Mouse (Mus musculus) granulocyte monocyte progenitor cell, adult 5-6 weeks (primary cell): ENCODE measurements around the gene Yipf4. TPM values are rescaled to one million over a fixed set of nuclear protein-coding genes. Genes with fewer than 3 reads are reported as not detected.
A peak's percentile ranks its signal among the peaks of the same experiment; 100 is the strongest.

ENCODE experiments used
- ATAC-seq: replicated peaks from 2 replicates; pipeline ENCODE4 v1.8.0; 2016; ENCODE audit warnings: mild to moderate bottlenecking, moderate TSS enrichment, inconsistent platforms; ENCODE audit not compliant: poor library complexity, severe bottlenecking
- total RNA-seq, 2 experiments: library from RNA; stranded (forward) in 1 of 2; stranded (reverse) in 1 of 2; fragments of 200-712, 200-1000 nt in 1 of 2; fragments of >200 nt in 1 of 2; fragmentation: Nextera tagmentation in 1 of 2; gene quantifications; 2 replicates each; pipeline ENCODE4 v1.2.3; 2014 to 2017

The Yipf4 gene
- total RNA-seq, 2 experiments from 2014 or later: 46.2 to 56.6 TPM

DNA sequence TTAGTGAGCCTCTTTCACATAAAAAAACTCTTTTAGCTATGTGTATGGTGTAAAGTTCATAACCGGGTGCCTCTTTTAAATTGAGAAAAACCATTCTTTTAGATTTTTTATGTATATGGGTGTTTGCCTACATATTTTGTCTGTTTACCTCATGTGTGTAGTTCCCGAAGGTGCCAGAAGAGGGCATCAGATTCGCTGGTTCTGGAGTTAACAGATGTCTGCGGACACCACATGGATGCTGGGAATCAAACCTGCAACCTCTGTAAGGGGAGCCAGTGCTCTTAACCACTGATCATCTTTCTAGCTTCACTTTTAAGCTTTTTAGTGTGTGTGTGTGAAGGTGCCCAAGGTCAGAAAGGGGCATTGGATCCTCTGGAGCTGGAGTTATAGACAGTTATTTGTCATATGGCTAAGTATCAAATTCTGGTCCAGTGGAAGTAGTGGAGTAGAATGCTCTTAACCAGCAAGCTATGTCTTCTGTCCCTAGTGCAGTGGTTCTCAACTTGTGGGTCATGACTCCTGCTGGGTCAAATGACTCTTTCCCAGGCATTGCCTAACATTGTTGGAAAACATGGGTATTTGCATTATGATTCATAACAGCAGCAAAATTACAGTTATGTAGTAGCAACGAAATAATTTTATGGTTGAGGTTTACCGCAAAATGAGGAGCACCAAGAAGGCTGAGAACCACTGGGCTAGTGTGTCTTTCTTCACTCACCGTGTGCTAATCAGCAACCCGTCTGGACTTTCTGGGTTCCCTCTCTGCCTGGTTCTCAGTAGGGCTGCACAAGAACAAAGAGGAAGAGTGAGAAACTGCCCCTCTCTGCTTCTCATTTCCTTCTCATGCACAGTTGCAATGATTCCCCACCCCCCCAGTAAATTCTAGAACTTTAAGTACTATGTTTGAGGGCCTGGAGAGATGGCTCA, 33.8 kb downstream of the Yipf4 start:
- peak; percentile 64 for ATAC-seq

DNA sequence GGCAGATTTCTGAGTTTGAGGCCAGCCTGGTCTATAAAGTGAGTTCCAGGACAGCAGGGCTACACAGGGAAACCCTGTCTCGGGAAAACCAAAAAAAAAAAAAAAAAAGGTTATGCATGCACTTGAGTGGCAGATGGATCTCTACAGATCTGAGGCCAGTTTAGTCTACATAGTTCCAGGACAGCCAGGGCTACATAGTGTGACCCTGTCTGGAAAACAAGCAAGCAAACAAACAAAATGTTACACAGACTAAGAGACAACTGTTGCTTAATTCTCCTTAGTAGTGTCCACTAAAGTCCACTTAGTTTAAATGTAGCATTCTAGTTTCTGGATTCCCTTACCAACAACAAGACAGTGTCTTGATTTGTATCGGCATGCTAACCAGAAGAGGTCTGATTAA, 36.8 kb downstream of the Yipf4 start:
- no peak for ATAC-seq

DNA sequence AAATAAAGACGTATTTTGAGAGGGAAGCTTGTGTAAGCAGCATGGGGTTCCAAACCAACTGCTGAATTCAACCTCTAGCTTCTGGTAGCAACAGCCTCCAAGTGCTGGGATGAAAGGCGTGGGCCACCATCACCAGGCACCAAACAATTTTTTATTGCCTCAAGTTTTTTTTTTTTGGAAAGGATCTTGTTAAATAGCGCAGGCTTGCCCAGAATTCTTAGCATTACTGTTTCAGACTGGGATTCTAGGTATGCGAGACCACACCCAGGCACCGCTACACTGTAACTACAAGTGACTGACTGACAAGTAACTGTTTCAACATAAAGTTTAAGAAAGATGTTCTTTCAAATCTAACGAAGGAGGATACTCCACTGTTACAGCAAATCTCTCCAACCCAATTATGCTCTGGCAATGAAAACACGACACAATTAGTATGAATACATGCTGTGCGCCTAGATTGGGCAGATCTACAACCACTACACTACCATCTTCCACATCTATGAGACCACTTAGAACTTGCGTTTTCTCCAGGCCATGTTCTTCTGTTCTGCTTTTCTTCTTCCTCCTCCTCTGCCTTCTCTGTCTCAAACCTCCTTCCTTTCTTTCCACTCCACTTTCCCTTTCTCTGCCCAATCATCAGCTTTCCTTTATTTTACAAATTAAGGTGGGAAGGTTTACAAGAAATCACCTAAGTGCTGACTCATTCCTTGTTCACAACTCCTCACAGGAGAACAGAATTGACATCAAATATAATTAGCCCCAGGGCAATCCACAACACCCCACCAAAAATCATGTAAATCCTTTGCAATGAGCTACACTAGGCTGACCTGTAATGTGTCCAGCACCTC, 37.7 kb downstream of the Yipf4 start:
- ATAC-seq: no peak

DNA sequence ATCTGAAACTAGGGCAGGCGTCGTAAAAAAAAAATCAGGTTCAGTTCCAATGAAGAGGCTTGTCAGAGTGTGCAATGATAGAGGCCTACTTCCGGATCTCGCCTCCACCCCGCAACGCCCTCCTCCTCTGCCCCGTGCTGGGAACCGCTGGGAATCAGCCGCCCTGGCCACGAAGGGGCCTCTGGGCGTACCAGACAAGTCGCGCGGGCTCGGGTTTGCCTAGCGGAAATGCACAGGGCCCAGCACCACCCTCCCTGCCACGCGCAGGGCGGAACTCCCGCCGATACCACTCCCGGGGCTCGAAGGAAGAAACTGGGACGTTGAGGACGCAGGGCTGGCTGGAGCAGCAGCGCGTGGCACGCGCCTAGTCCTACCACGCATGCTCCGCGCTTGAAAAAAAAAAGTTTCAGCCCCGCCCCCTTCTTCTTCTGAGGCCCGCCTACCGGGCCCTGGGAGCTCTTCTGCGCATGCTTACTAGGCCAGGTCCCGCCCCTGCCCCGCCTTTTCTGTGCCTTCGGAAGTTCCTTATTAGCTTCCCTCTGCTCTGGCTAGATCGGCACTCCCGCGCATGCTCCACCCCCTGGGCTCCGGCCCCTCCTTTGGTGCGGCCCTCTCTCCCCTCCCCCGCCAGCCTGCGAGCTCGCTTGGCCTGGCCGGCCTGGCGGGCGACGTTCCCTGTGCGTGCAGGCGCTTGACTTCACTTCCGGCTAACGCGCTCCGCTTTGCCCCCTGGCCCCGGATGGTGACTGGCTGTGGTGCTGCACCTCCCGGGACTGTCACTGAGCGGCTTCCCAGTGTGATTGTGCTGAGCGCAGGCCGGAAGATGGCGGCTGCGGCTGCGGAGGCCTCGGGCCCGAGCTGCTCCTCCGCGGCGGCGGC, 38.7 kb downstream of the Yipf4 start, which contains the start of gene Birc6:
Birc6 (plus strand) TSS at position 567 of the 879 bp plus-strand sequence.
- ATAC-seq: peak; percentile 81

DNA sequence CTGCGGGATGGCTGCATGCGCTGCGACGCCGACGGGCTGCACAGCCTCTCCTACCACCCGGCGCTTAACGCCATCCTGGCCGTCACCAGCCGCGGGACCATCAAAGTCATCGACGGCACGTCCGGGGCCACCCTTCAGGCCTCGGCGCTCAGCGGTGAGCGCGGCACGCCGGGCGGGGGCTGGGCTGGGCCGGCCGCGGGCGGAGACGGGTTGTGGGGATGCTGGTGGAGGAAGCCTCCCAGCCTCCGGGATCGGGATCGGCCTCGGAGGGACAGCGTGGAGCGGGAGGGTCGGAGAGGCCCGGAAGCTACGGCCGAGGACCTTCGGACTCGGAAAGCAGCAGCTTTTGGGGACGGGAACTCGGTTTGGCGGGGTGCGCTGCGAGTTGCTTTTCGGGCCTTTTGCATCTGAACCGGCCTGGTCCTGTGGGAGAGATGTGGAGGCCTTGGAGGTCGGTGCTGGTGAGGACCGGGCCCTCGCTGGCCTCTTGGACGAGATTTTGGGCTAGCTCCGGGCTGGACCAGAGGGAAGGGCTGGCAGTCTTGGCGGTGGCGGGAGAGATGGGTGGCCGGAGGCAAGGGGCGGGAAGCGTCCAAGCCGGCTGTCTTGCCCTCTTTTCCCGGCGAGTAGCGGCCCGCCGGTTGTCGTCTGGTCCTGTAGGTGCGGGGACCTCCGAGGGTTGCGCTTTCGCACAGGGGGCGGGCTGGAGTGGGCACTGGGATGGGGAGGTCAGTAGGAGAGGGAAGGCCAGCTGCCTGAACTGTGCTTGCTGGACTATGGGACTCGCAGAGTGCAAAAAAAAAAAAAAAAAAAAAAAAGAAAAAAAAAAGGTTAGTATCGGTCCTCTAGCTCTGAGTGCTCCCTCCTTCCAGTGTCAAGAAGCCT, 39.6 kb downstream of the Yipf4 start:
- peak; percentile 4 for ATAC-seq

DNA sequence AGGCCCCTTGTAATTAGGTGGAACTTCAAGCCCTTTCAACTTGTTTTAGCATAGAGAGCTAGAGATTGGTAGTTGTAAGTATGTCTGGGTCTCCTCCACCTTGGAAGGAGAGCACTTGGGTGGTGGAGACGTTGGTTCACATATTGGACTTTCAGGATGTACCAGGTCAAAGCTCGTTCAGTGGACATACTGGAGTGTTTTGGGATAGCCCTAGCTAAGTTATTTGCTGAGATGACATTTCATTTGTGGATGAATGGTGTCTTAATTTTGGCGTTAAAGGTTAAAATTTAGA, 40.2 kb downstream of the Yipf4 start:
- ATAC-seq: no peak

DNA sequence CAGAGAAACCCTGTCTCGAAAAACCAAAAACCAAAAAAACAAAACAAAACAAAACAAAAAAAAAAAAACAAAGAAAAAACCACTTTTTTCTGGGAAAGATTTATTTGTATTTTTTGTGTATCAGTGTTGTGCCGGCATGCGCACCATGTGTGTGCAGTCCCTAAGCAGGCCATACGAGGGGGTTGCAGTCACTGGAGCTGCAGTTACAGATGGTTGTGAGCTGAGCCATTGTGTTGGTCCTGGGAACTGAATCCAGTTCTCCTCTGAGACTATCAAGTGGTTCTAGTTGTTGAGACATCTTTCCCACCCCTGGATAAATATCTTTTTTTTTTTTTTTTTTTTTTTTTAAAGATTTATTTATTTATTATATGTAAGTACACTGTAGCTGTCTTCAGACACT, 45.7 kb downstream of the Yipf4 start:
- peak; percentile 37; the same call in 1 of the 2 replicates for ATAC-seq

DNA sequence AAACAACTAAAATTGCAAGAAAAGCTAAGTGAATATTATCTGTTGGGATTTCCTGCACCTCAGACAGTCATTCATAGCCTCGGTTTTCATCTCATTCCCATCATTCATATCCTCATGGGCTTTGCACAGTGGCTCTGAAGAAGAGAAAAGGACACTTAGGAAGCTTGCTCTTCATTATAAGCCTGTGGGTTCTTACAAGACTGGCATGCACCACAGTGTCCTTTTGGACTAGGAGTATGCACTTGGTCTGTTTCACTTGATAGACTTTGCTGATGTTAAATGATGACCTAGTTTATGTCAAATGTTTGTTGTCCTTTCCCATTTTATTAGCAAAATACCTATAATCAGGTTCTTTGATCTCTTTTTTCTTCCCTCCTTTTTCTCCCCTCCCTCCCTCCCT, 48.2 kb downstream of the Yipf4 start:
- ATAC-seq: no peak

DNA sequence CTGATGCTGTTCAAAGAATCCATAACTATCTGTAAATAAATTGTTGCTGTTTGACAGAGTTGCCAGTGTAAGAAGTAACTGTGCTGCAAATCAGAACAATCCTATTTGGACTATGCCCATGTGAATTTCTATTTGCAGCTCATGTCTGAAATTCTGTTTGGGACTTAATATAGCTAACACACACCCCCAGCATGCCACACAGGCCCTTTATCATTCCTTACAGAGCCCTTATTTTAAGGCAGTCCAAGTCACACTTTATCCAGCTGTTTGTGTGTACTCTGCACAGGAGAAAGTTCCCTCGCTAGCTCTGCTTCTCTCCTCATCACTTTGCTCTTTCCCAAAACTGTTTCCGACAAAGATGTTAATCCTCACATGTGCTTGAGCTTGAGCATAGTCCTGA, 54.3 kb downstream of the Yipf4 start:
- ATAC-seq: no peak

Other genes with a start within 250 kb of the Yipf4 start
- gene Memo1, start 194.0 kb upstream of the Yipf4 start, total RNA-seq (2014; fragmentation: Nextera tagmentation): 83.0 and 92.0 TPM in 2 replicates
- 97.9 and 115 TPM in 2 replicates for gene Memo1, start 194.0 kb upstream of the Yipf4 start, total RNA-seq (2017)
- 207 and 255 TPM in 2 replicates for gene Dpy30, start 165.5 kb upstream of the Yipf4 start, total RNA-seq (2014; fragmentation: Nextera tagmentation)
- 171 and 231 TPM in 2 replicates for gene Dpy30, start 165.5 kb upstream of the Yipf4 start, total RNA-seq (2017)
- 27.3 and 28.8 TPM in 2 replicates for gene Spast, start 150.5 kb upstream of the Yipf4 start, total RNA-seq (2014; fragmentation: Nextera tagmentation)
- gene Spast, start 150.5 kb upstream of the Yipf4 start, total RNA-seq (2017): 54.7 and 70.0 TPM in 2 replicates
- 4.5 and 15.7 TPM in 2 replicates for gene Slc30a6, start 93.9 kb upstream of the Yipf4 start, total RNA-seq (2014; fragmentation: Nextera tagmentation)
- gene Slc30a6, start 93.9 kb upstream of the Yipf4 start, total RNA-seq (2017): 6.8 and 13.4 TPM in 2 replicates
- gene Nlrc4, start 30.4 kb upstream of the Yipf4 start, total RNA-seq (2014; fragmentation: Nextera tagmentation): 7.8 and 12.3 TPM in 2 replicates
- 10.3 and 10.4 TPM in 2 replicates for gene Nlrc4, start 30.4 kb upstream of the Yipf4 start, total RNA-seq (2017)
- 156 and 191 TPM in 2 replicates for gene Birc6, start 38.8 kb downstream of the Yipf4 start, total RNA-seq (2014; fragmentation: Nextera tagmentation)
- 122 and 145 TPM in 2 replicates for gene Birc6, start 38.8 kb downstream of the Yipf4 start, total RNA-seq (2017)
- gene Ttc27, start 228.2 kb downstream of the Yipf4 start, total RNA-seq (2014; fragmentation: Nextera tagmentation): 35.7 and 38.0 TPM in 2 replicates
- gene Ttc27, start 228.2 kb downstream of the Yipf4 start, total RNA-seq (2017): 46.6 and 63.4 TPM in 2 replicates